Mouse (Mus musculus) ES-E14 (cell line): ENCODE measurements around the gene Mtmr4. TPM values are rescaled to one million over a fixed set of nuclear protein-coding genes. Genes with fewer than 3 reads are reported as not detected.

ENCODE experiments used
- DNase-seq: peaks from one replicate; pipeline ENCODE4 v3.0.0-alpha.2; 2013; ENCODE audit warnings: low read depth, low spot score
- H3K27ac ChIP-seq: 2 replicates; pipeline ENCODE4 v1.5.1; 2012; ENCODE audit warnings: low read depth, mild to moderate bottlenecking, low read length, moderate library complexity, mixed read lengths; ENCODE audit not compliant: poor library complexity, insufficient read depth, severe bottlenecking
- H3K36me3 ChIP-seq: 2 replicates; pipeline ENCODE4 v1.6.1; 2012; ENCODE audit warnings: mild to moderate bottlenecking, low read length, moderate library complexity, mixed read lengths; ENCODE audit not compliant: control insufficient read depth, poor library complexity, insufficient read depth, severe bottlenecking
- H3K4me1 ChIP-seq, 2 experiments: fragments of 150-350 bp in 1 of 2; sonication (generic) in 1 of 2; 2 replicates each; pipeline ENCODE4 v1.6.1; 2012; ENCODE audit warnings: low read length in 2 of 2, mild to moderate bottlenecking in 1 of 2, mixed read lengths in 1 of 2; ENCODE audit not compliant: control insufficient read depth in 2 of 2, insufficient read depth in 2 of 2, poor library complexity in 1 of 2
- H3K4me3 ChIP-seq, 2 experiments: fragments of 150-350 bp in 1 of 2; sonication (generic) in 1 of 2; 2 replicates each; pipeline ENCODE4 v1.5.1; 2012; ENCODE audit warnings: low read length in 2 of 2, low read depth in 1 of 2, mild to moderate bottlenecking in 1 of 2, mixed read lengths in 1 of 2; ENCODE audit not compliant: insufficient read depth in 1 of 2, poor library complexity in 1 of 2, severe bottlenecking in 1 of 2
- H3K9ac ChIP-seq: 2 replicates; pipeline ENCODE4 v1.6.1; 2012; ENCODE audit warnings: low read depth, mild to moderate bottlenecking, low read length, mixed read lengths; ENCODE audit not compliant: poor library complexity, insufficient read depth, severe bottlenecking
- H3K9me3 ChIP-seq: fragments of 150-350 bp; sonication (generic); 2 replicates; pipeline ENCODE4 v1.6.1; 2012; ENCODE audit warnings: low read depth, mild to moderate bottlenecking, low read length; ENCODE audit not compliant: control insufficient read depth, insufficient read depth
- CHD2 ChIP-seq: IDR thresholded peaks from 2 replicates; pipeline ENCODE4 v1.6.1; 2014; ENCODE audit warnings: mild to moderate bottlenecking, low read depth, low read length, inconsistent platforms
- HCFC1 ChIP-seq: IDR thresholded peaks from 2 replicates; pipeline ENCODE4 v1.6.1; 2012; ENCODE audit warnings: low read length, inconsistent platforms, borderline replicate concordance; ENCODE audit not compliant: insufficient read depth
- MAFK ChIP-seq: IDR thresholded peaks from 2 replicates; pipeline ENCODE4 v1.6.1; 2014; ENCODE audit warnings: mild to moderate bottlenecking, low read depth, low read length, inconsistent platforms; ENCODE audit not compliant: insufficient read depth
- ZC3H11A ChIP-seq: IDR thresholded peaks from 2 replicates; pipeline ENCODE4 v1.6.1; 2012; ENCODE audit warnings: low read depth, mild to moderate bottlenecking, inconsistent platforms, low read length, borderline replicate concordance
- ZNF384 ChIP-seq: IDR thresholded peaks from 2 replicates; pipeline ENCODE4 v1.6.1; 2012; ENCODE audit warnings: low read depth, low read length, inconsistent platforms
- in situ Hi-C, 2 experiments: fragments of 600-800 bp; cut with MboI; formaldehyde crosslinking; loops; one replicate each; pipeline ENCODE4 v1.15.1; 2025; ENCODE audit warnings: low sequenced_read_pairs in 2 of 2, inconsistent platforms in 1 of 2; ENCODE audit not compliant: unreplicated experiment in 2 of 2
- total RNA-seq: library from RNA; depleted of rRNA; stranded (reverse); fragments of 300-350 nt; gene quantifications from 2 replicates; pipeline ENCODE4 v1.2.3, GENCODE M21; 2012

Gene Mtmr4
- total RNA-seq, 1 experiment: 27.7 TPM

GRCm38 (mm10) chr11:87602234-87602633 lies 10.3 kb downstream of the Mtmr4 start:
- TF ChIP-seq MAFK (no peak), CHD2 (no peak)
- no peak overlapping the region for H3K27ac ChIP-seq
- no peak overlapping the region for H3K4me3 ChIP-seq
- H3K36me3 ChIP-seq: peaks cover 59% of the 10 kb centered on the region
- H3K9me3 ChIP-seq: no peaks in the 10 kb centered on the region
- DNase-seq: no peak
- H3K4me1 ChIP-seq: 0 out of 4 replicates have a peak, but pooled peaks cover 0 to 3% of the 10 kb centered on the region in 2 experiments
- no peak overlapping the region for H3K9ac ChIP-seq
- in situ Hi-C loops: no loop called here

- Histone ChIP-seq H3K36me3 (peaks cover 50% of the 10 kb centered on the region), H3K9ac (no peak overlapping the region), H3K9me3 (no peaks in the 10 kb centered on the region), H3K27ac (no peak overlapping the region), H3K4me3 (no peak overlapping the region), H3K4me1 (0 out of 4 replicates have a peak, but pooled peaks cover 0 to 3% of the 10 kb centered on the region in 2 experiments)
- in situ Hi-C loops: no loop called here
- TF ChIP-seq HCFC1 (no peak), MAFK (no peak), ZNF384 (no peak), ZC3H11A (no peak), CHD2 (no peak)
- no peak for DNase-seq
These were observed 11.6 kb downstream of the Mtmr4 start for GRCm38 (mm10) chr11:87603571-87603970.

GRCm38 (mm10) chr11:87609264-87609663 lies 17.3 kb downstream of the Mtmr4 start:
- in situ Hi-C loops: no loop called here
- no peak for TF ChIP-seq CHD2
- no peak for TF ChIP-seq MAFK
- TF ChIP-seq HCFC1: no peak
- TF ChIP-seq ZNF384: no peak
- no peak for TF ChIP-seq ZC3H11A
- H3K36me3 ChIP-seq: peaks cover 34% of the 10 kb centered on the region
- no peaks in the 10 kb centered on the region for H3K4me1 ChIP-seq
- no peaks in the 10 kb centered on the region for H3K9me3 ChIP-seq
- no peak for DNase-seq
- no peak overlapping the region for H3K9ac ChIP-seq
- H3K27ac ChIP-seq: no peak overlapping the region
- no peak overlapping the region for H3K4me3 ChIP-seq

GRCm38 (mm10) chr11:87611547-87611946 lies 19.6 kb downstream of the Mtmr4 start:
- in situ Hi-C loops: no loop called here
- DNase-seq: no peak
- Histone ChIP-seq H3K36me3 (peaks cover 27% of the 10 kb centered on the region), H3K4me1 (no peaks in the 10 kb centered on the region), H3K27ac (no peak overlapping the region), H3K9me3 (no peaks in the 10 kb centered on the region), H3K4me3 (no peak overlapping the region), H3K9ac (no peak overlapping the region)
- TF ChIP-seq HCFC1: no peak
- TF ChIP-seq ZNF384: no peak
- TF ChIP-seq MAFK: no peak
- TF ChIP-seq CHD2: no peak
- TF ChIP-seq ZC3H11A: no peak

GRCm38 (mm10) chr11:87613972-87614371 lies 22.0 kb downstream of the Mtmr4 start:
- peaks cover 30% of the 10 kb centered on the region for H3K36me3 ChIP-seq
- H3K27ac ChIP-seq: no peak overlapping the region
- H3K4me3 ChIP-seq: no peak overlapping the region
- no peaks in the 10 kb centered on the region for H3K9me3 ChIP-seq
- no peak overlapping the region for H3K9ac ChIP-seq
- no peak for DNase-seq
- H3K4me1 ChIP-seq: 0 out of 4 replicates have a peak, but pooled peaks cover 0 to 2% of the 10 kb centered on the region in 2 experiments
- no peak for TF ChIP-seq ZNF384
- no peak for TF ChIP-seq CHD2
- no peak for TF ChIP-seq ZC3H11A
- no peak for TF ChIP-seq MAFK
- TF ChIP-seq HCFC1: no peak
- in situ Hi-C loops: no loop called here
